Mouse (Mus musculus) layer of hippocampus, adult 2 months (tissue): ENCODE results near the gene Trappc2l. TPM values are rescaled to one million over a fixed set of nuclear protein-coding genes. Genes with fewer than 3 reads are reported as not detected.

Experiments
- DNase-seq, 2 experiments: peaks; one replicate each; pipeline ENCODE4 v3.0.0; 2022; ENCODE audit warnings: low spot score in 2 of 2
- H3K27ac ChIP-seq: fragments of 200-600 bp; 2 replicates; pipeline ENCODE4 v1.8.1; 2022
- H3K4me3 ChIP-seq: fragments of 200-600 bp; 2 replicates; pipeline ENCODE4 v1.8.1; 2022; ENCODE audit warnings: mild to moderate bottlenecking
- CTCF ChIP-seq: fragments of 200-600 bp; conservative IDR thresholded peaks from 2 replicates; pipeline ENCODE4 v1.8.1; 2022; ENCODE audit warnings: antibody characterized with exemption, mild to moderate bottlenecking, moderate library complexity
- microRNA-seq, 2 experiments: library from miRNA; unstranded; fragments of <30 nt; microRNA quantifications; one replicate each; pipeline ENCODE4 v1.2.0; 2021
- total RNA-seq, 2 experiments: library from RNA; stranded (reverse); gene quantifications; 2 replicates each; pipeline ENCODE4 v1.2.3; 2021

The Trappc2l gene
- total RNA-seq, 2 experiments from 2014 or later, result 77.3 to 88.6 TPM

GRCm38 (mm10) chr8:122658149-122658806 lies 46.8 kb downstream of the Trappc2l start:
- no peak for TF ChIP-seq CTCF
- Histone ChIP-seq H3K27ac (no peak overlapping the region), H3K4me3 (no peak overlapping the region)

GRCm38 (mm10) chr8:122658807-122659160 lies 47.3 kb downstream of the Trappc2l start:
- Histone ChIP-seq H3K4me3 (no peak overlapping the region), H3K27ac (no peak overlapping the region)
- no peak for DNase-seq
- no peak for TF ChIP-seq CTCF

More at GRCm38 (mm10) chr8:122658149-122658806, 46.8 kb downstream of the Trappc2l start:
- no peak for DNase-seq

- Histone ChIP-seq H3K4me3 (no peak overlapping the region), H3K27ac (peak overlapping the region; percentile 1; the same call in 1 of the 2 replicates)
- DNase-seq, result peak in 1 of 2 experiments; percentile 53
- peak; percentile 84 for TF ChIP-seq CTCF
Observed at GRCm38 (mm10) chr8:122660022-122660421, 48.6 kb downstream of the Trappc2l start.

GRCm38 (mm10) chr8:122661138-122661537 lies 49.7 kb downstream of the Trappc2l start:
- H3K27ac ChIP-seq, result peak overlapping the region; percentile 23; the same call in 1 of the 2 replicates

GRCm38 (mm10) chr8:122661894-122662293 lies 50.5 kb downstream of the Trappc2l start:
- H3K27ac ChIP-seq, result no peak overlapping the region
- no peak for DNase-seq
- no peak overlapping the region for H3K4me3 ChIP-seq
- no peak for TF ChIP-seq CTCF

More at GRCm38 (mm10) chr8:122661138-122661537, 49.7 kb downstream of the Trappc2l start:
- no peak for TF ChIP-seq CTCF
- H3K4me3 ChIP-seq, result no peak overlapping the region
- peak; percentile 73 to 74 for DNase-seq

GRCm38 (mm10) chr8:122663106-122663505 lies 51.7 kb downstream of the Trappc2l start:
- no peak overlapping the region for H3K4me3 ChIP-seq
- no peak overlapping the region for H3K27ac ChIP-seq
- no peak for TF ChIP-seq CTCF
- no peak for DNase-seq

- DNase-seq, result no peak
- H3K27ac ChIP-seq, result no peak overlapping the region
- no peak overlapping the region for H3K4me3 ChIP-seq
- TF ChIP-seq CTCF, result no peak
Observed at GRCm38 (mm10) chr8:122663670-122664069, 52.2 kb downstream of the Trappc2l start.

- TF ChIP-seq CTCF, result peak; percentile 36; the same call in 1 of the 2 replicates
- no peak for DNase-seq
- Histone ChIP-seq H3K4me3 (no peak overlapping the region; the same call in 1 of the 2 replicates), H3K27ac (peak overlapping the region; percentile 75; the same call in 1 of the 2 replicates)
Observed at GRCm38 (mm10) chr8:122665221-122665620, 53.8 kb downstream of the Trappc2l start.

- TF ChIP-seq CTCF, result no peak
- no peak for DNase-seq
- Histone ChIP-seq H3K4me3 (no peak overlapping the region; the same call in 1 of the 2 replicates), H3K27ac (peak overlapping the region; percentile 75)
Observed at GRCm38 (mm10) chr8:122665667-122666316, 54.4 kb downstream of the Trappc2l start.

Small RNAs within 50 kb of the gene (microRNA-seq; reads per million reads assigned to microRNA genes)
- gene Mir6396, result 0 reads per million in 2 experiments

Other genes starting within 250 kb of the Trappc2l start
- 10 to 100 TPM; 39.2 to 40.2 TPM for gene Zc3h18, start 235.0 kb upstream of the Trappc2l start, total RNA-seq
- not detected for gene Il17c, start 189.6 kb upstream of the Trappc2l start, total RNA-seq
- 10 to 100 TPM in 1 of 2 experiments, 1 to 10 TPM in 1; 10.0 to 10.7 TPM for gene Cyba, start 178.7 kb upstream of the Trappc2l start, total RNA-seq
- 10 to 100 TPM; 16.7 to 17.6 TPM for gene Mvd, start 168.2 kb upstream of the Trappc2l start, total RNA-seq
- not detected for gene Snai3, start 150.9 kb upstream of the Trappc2l start, total RNA-seq
- gene Rnf166, start 135.6 kb upstream of the Trappc2l start, total RNA-seq, result 10 to 100 TPM; 32.7 to 39.5 TPM
- gene Ctu2, start 135.5 kb upstream of the Trappc2l start, total RNA-seq, result 10 to 100 TPM; 22.8 to 23.7 TPM
- gene Piezo1, start 60.3 kb upstream of the Trappc2l start, total RNA-seq, result 1 to 10 TPM; 3.1 to 5.5 TPM
- 1 to 10 TPM; 1.3 to 1.6 TPM for gene Cdt1, start 43.6 kb upstream of the Trappc2l start, total RNA-seq
- 10 to 100 TPM; 60.7 to 62.3 TPM for gene Aprt, start 34.7 kb upstream of the Trappc2l start, total RNA-seq
- gene Galns, start 177 bp upstream of the Trappc2l start, total RNA-seq, result 10 to 100 TPM; 11.8 to 13.9 TPM
- under 1 TPM in 1 of 2 experiments, not detected in 1; 0.52 TPM for gene Pabpn1l, start 11.1 kb downstream of the Trappc2l start, total RNA-seq
- 10 to 100 TPM; 38.0 to 49.8 TPM for gene Cbfa2t3, start 87.5 kb downstream of the Trappc2l start, total RNA-seq
- gene Acsf3, start 163.8 kb downstream of the Trappc2l start, total RNA-seq, result 10 to 100 TPM; 19.2 to 21.7 TPM
- gene Cdh15, start 236.3 kb downstream of the Trappc2l start, total RNA-seq, result under 1 TPM; 0.93 to 1.00 TPM